Mouse (Mus musculus) brain, adult 10 weeks (tissue): Measurements from ENCODE around the gene Kat6b. TPM values are rescaled to one million over a fixed set of nuclear protein-coding genes. Genes with fewer than 3 reads are reported as not detected.

Experiments
- polyA plus RNA-seq: library from polyadenylated mRNA; stranded (reverse); fragments of 350-450 nt; fragmentation: Illumina TruSeq; extraction: RNeasy Lipid Tissue Mini Kit (QIAGEN cat#74804); gene quantifications from one replicate; pipeline ENCODE4 v1.2.3, GENCODE M21; 2015; ENCODE audit warnings: low read depth, low replicate concordance

Gene Kat6b
- polyA plus RNA-seq, result 18.9 TPM

DNA sequence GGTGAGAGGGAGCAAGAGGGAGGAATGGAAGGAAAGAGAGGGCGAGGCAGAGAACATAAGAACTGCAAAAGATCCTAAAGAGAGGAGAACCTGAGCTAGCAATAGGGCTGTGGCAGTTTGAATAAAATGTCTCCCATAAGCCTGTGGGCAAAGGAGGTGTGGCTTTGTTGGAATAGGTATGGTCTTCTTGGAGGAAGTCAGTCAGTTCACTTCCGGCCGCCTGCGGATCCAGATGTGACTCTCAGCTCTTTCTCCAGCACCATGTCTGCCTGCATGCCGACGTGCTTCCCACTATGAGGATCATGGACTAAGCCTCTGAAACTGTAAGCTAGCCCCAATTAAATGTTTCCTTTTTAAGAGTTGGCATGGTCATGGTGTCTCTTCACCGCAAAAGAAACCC, at the start of gene Kat6b:
Gene Kat6b (plus strand): TSS at position 204 of the 400 bp plus-strand sequence.

DNA sequence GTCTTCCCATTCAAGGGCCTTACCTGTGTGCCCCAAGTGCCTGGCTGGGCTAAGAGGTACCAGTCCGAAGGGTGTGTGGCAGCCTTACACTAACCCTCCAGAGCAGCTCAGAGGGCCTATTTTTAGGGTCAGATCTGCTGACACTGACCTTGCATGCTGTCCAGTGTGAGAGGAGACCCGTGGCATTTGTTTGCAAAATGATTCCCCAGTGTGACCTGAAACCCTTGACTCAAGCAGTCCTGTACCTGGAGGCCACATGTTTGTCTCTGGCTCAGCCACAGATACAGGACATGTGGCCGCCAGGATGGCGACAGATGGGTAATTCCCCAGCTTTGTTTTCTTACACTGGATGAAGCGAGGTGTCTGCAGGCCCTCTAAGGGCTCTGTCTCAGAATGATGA, 233.3 kb downstream of the Kat6b start, which contains the start of gene Dupd1:
Gene Dupd1 (minus strand): TSS at position 91 of the 400 bp plus-strand sequence.

Other genes with a start within 250 kb of the Kat6b start
- not detected for gene Dupd1, start 233.1 kb downstream of the Kat6b start, polyA plus RNA-seq